Mouse (Mus musculus): ENCODE results near the gene Ankle2.

Gene Ankle2

GRCm38 (mm10) chr5:110284536-110284935 lies 53.7 kb downstream of the Ankle2 start:
- DNase-seq (ENCODE audit: low read depth, low spot score), result peak; percentile 51

DNA sequence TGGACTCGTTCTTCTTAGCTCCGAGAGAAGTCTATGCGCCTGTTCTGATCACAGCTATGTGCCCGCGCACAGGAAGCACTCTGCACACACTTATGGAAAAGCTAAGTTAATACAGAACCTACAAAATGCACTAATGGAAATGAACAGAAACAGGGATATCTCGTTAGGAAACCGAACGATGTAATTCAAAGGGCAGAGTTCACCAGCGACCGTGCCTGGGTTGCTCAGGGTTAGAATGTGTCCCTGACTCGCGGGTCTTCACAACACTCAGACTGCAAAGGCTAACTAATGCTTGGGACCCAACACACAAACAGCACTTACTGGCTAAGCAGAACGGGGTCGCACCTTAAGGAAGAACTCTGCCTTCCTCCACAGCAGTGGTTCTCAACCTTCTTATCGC lies 54.4 kb downstream of the Ankle2 start:
- DNase-seq (ENCODE audit: low read depth, low spot score), result no peak

GRCm38 (mm10) chr5:110285770-110286445 lies 55.1 kb downstream of the Ankle2 start, which contains the start of the genes Pxmp2 and Pole:
TSS of gene Pxmp2 (minus strand) at chr5:110286186.
TSS of gene Pole (plus strand) at chr5:110286306.
- DNase-seq (ENCODE audit: low read depth, low spot score), result peak; percentile 87

GRCm38 (mm10) chr5:110286446-110287083 lies 55.8 kb downstream of the Ankle2 start:
- DNase-seq (ENCODE audit: low read depth, low spot score), result no peak

- DNase-seq (ENCODE audit: low read depth, low spot score), result no peak
These were observed 56.3 kb downstream of the Ankle2 start for GRCm38 (mm10) chr5:110287084-110287475.

GRCm38 (mm10) chr5:110291649-110292048 lies 60.8 kb downstream of the Ankle2 start:
- DNase-seq (ENCODE audit: low read depth, low spot score), result no peak

- no peak for DNase-seq (ENCODE audit: low read depth, low spot score)
These were observed 65.8 kb downstream of the Ankle2 start for GRCm38 (mm10) chr5:110296637-110297036.

DNA sequence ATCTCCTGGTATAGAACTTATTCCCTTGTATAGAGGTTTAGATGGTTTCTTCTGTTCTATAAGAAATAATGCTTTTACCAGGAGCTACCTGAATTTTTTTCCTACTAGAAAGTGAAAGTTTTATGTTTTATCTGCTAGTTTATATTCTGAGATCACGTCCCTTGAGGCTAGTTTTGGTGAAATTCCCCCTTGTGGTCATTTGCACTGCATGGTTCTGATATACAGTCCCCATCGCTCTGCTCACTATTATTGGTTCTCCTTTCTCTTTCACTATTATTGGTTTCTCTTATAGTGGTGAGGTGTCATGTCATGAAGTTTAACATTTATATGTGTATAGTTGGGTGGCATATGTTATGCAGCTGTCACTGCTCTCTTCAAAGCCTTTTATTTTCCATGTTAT lies 69.8 kb downstream of the Ankle2 start:
- DNase-seq (ENCODE audit: low read depth, low spot score), result no peak
